Mouse (Mus musculus): ENCODE data around the gene Nemp1. TPM values are rescaled to one million over a fixed set of nuclear protein-coding genes. Genes with fewer than 3 reads are reported as not detected.

The Nemp1 gene
- polyA plus RNA-seq, 1 experiment from 2014 or later = 12.6 TPM

DNA sequence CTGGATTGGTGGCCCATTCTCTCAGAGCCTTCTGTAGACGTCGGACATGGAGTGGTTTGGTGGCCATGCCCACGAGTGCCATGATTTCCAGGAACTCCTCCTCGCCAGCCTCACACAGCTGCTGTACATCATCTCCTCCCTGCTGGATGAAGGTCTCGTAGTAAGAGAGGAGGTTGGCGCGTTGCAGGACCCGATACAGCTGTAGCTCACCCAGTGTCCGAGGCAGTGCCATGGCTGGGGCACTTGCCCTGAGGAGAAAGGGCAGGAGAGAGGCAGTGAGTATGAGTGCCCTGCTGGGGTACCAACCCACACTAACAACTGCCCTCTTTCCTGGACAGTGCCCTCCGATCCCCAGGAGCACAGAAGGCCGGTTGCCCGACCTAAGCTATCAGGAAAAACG is 1.8 kb upstream of the Nemp1 start:
- peaks cover 72% of the 10 kb centered on the region for H3K4me1 ChIP-seq (replicated peaks)
- 25% methylated on average over 13 of the region's 13 CpGs for WGBS
- H3K4me2 ChIP-seq = peak overlapping the region; percentile 88
- no peak for ATAC-seq (ENCODE audit: insufficient number of reproducible peaks, insufficient read depth, low FRiP score, low TSS enrichment, low read depth)
- peaks cover 43% of the 10 kb centered on the region for H3K36me3 ChIP-seq
- H3K27me3 ChIP-seq = no peaks in the 10 kb centered on the region
- no peaks in the 10 kb centered on the region for H3K9me3 ChIP-seq
- peak overlapping the region; percentile 92 for H3K9ac ChIP-seq (replicated peaks)
- H3K4me3 ChIP-seq (replicated peaks) = peak overlapping the region; percentile 80
- peak overlapping the region; percentile 100 for H3K27ac ChIP-seq

- Histone ChIP-seq H3K4me3 (replicated peaks) (peak overlapping the region; percentile 80), H3K9ac (replicated peaks) (peak overlapping the region; percentile 92), H3K27ac (peak overlapping the region; percentile 100), H3K36me3 (peaks cover 36% of the 10 kb centered on the region), H3K4me2 (peak overlapping the region; percentile 88), H3K9me3 (no peaks in the 10 kb centered on the region), H3K27me3 (no peaks in the 10 kb centered on the region), H3K4me1 (replicated peaks) (peaks cover 73% of the 10 kb centered on the region)
- 5% methylated on average over 14 of the region's 14 CpGs for WGBS
- ATAC-seq (ENCODE audit: insufficient number of reproducible peaks, insufficient read depth, low FRiP score, low TSS enrichment, low read depth) = no peak
These were observed 1.1 kb upstream of the Nemp1 start for GRCm38 (mm10) chr10:127665366-127666181.

DNA sequence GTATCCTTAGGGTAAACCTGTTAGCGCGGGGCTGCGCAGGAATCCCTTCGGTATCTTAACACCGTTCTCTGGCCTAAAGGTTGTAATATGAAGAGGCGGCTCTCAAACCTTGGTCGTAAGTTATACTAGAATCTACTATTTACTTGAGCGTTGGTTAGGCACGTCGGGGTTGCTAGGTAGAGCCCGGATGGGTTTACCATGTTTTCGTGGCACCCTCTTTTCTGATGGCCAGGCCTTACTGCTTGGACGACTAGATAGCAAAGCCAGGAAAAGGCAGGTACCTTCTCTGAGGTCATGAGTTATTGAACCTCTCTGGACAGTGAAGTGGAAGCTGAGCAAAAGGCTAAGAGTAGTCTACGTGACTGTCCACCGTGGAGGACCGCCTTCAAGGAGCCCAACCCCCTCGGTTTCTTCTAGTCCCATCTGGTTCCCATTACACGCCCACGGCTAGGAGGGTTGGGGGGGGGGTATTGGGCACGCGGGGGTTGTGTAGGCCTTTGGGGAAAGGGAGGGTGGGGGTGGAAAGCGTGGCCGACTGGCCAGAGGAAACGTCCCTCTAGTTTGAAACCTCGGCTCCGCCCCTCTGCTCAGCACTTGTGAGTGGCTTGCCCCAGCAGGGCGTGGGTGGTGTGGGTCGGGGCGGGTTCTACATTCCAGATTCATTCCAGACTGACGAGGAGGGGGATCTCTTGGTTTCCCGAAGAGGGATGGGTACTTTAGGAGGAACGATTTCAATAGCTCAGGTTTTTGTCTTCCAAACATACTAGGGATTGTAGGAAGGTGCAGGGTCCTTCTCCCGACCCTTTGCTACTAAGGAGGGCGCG is 780 bp downstream of the Nemp1 start:
- WGBS = under 1% methylated on average over 35 of the region's 35 CpGs
- H3K4me3 ChIP-seq (replicated peaks) = peak overlapping the region; percentile 80
- peak overlapping the region; percentile 100 for H3K27ac ChIP-seq
- peaks cover 25% of the 10 kb centered on the region for H3K36me3 ChIP-seq
- peak overlapping the region; percentile 92 for H3K9ac ChIP-seq (replicated peaks)
- peaks cover 54% of the 10 kb centered on the region for H3K4me1 ChIP-seq (replicated peaks)
- no peaks in the 10 kb centered on the region for H3K27me3 ChIP-seq
- no peaks in the 10 kb centered on the region for H3K9me3 ChIP-seq
- peak; percentile 72 for ATAC-seq (ENCODE audit: insufficient number of reproducible peaks, insufficient read depth, low FRiP score, low TSS enrichment, low read depth)
- H3K4me2 ChIP-seq = peak overlapping the region; percentile 88

GRCm38 (mm10) chr10:127668093-127669050 is 1.7 kb downstream of the Nemp1 start, which contains the start of gene Nab2:
Gene Nab2, minus strand, starts transcription at chr10:127668568.
- WGBS = 2% methylated on average over 40 of the region's 40 CpGs
- H3K4me1 ChIP-seq (replicated peaks) = peaks cover 45% of the 10 kb centered on the region
- 0 out of 2 replicates have a peak, but pooled peaks have one; percentile 2 for ATAC-seq (ENCODE audit: insufficient number of reproducible peaks, insufficient read depth, low FRiP score, low TSS enrichment, low read depth)
- peak within 1 kb of the TSS; percentile 88 for H3K4me2 ChIP-seq
- peak within 1 kb of the TSS; percentile 100 for H3K27ac ChIP-seq
- H3K9me3 ChIP-seq = no peaks in the 10 kb centered on the region
- H3K4me3 ChIP-seq (replicated peaks) = peak within 1 kb of the TSS; percentile 80
- no peaks in the 10 kb centered on the region for H3K27me3 ChIP-seq
- H3K36me3 ChIP-seq = peaks cover 16% of the 10 kb centered on the region
- peak within 1 kb of the TSS; percentile 92 for H3K9ac ChIP-seq (replicated peaks)

- H3K36me3 ChIP-seq = peaks cover 8% of the 10 kb centered on the region
- WGBS = 10% methylated on average over 7 of the region's 7 CpGs
- no peak for ATAC-seq (ENCODE audit: insufficient number of reproducible peaks, insufficient read depth, low FRiP score, low TSS enrichment, low read depth)
- H3K4me2 ChIP-seq = peak overlapping the region; percentile 88
- H3K4me3 ChIP-seq (replicated peaks) = peak overlapping the region; percentile 80
- H3K9me3 ChIP-seq = no peaks in the 10 kb centered on the region
- H3K4me1 ChIP-seq (replicated peaks) = peaks cover 37% of the 10 kb centered on the region
- peak overlapping the region; percentile 100 for H3K27ac ChIP-seq
- no peak overlapping the region; the same call in 1 of the 2 replicates for H3K9ac ChIP-seq (replicated peaks)
- H3K27me3 ChIP-seq = no peaks in the 10 kb centered on the region
These were observed 2.5 kb downstream of the Nemp1 start for GRCm38 (mm10) chr10:127669170-127669569.

GRCm38 (mm10) chr10:127670185-127670584 is 3.5 kb downstream of the Nemp1 start:
- no peak overlapping the region for H3K4me3 ChIP-seq (replicated peaks)
- H3K9me3 ChIP-seq = no peaks in the 10 kb centered on the region
- no peak overlapping the region for H3K27ac ChIP-seq
- H3K4me1 ChIP-seq (replicated peaks) = peaks cover 27% of the 10 kb centered on the region
- no peak overlapping the region for H3K9ac ChIP-seq (replicated peaks)
- H3K27me3 ChIP-seq = no peaks in the 10 kb centered on the region
- H3K36me3 ChIP-seq = no peaks in the 10 kb centered on the region
- WGBS = 82% methylated on average over 2 of the region's 2 CpGs
- H3K4me2 ChIP-seq = no peak overlapping the region
- ATAC-seq (ENCODE audit: insufficient number of reproducible peaks, insufficient read depth, low FRiP score, low TSS enrichment, low read depth) = no peak

DNA sequence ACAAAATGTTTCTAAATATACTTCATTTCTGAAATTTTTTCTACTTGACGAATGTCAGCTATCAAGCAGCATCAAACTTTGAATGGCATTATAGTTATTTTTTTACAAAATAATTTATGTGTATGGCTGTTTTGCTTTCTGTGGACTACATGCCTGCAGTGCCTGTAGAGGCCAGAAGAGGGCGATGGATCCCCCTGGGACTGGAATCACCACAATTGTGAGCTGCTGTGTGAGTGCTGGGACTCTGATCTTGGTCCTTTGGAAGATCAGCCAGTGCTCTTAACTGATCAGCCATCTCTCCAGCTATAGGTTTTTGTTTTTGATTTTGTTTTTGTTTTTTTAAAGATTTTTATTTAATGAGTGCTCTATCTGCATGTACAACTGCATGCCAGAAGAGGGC is 4.6 kb downstream of the Nemp1 start:
- H3K36me3 ChIP-seq = no peaks in the 10 kb centered on the region
- no peaks in the 10 kb centered on the region for H3K9me3 ChIP-seq
- no peaks in the 10 kb centered on the region for H3K27me3 ChIP-seq
- ATAC-seq (ENCODE audit: insufficient number of reproducible peaks, insufficient read depth, low FRiP score, low TSS enrichment, low read depth) = no peak
- H3K9ac ChIP-seq (replicated peaks) = no peak overlapping the region
- no peak overlapping the region for H3K4me3 ChIP-seq (replicated peaks)
- 40% methylated on average over 2 of the region's 2 CpGs for WGBS
- H3K4me2 ChIP-seq = no peak overlapping the region
- H3K4me1 ChIP-seq (replicated peaks) = peaks cover 21% of the 10 kb centered on the region
- H3K27ac ChIP-seq = no peak overlapping the region

GRCm38 (mm10) chr10:127674046-127674655 is 7.5 kb downstream of the Nemp1 start:
- WGBS = 92% methylated on average over 6 of the region's 6 CpGs

GRCm38 (mm10) chr10:127674794-127675522 is 8.3 kb downstream of the Nemp1 start:
- Histone ChIP-seq H3K9ac (replicated peaks) (no peak overlapping the region), H3K4me1 (replicated peaks) (peaks cover 8% of the 10 kb centered on the region), H3K4me2 (no peak overlapping the region), H3K27ac (no peak overlapping the region), H3K27me3 (no peaks in the 10 kb centered on the region), H3K9me3 (no peaks in the 10 kb centered on the region), H3K36me3 (no peaks in the 10 kb centered on the region), H3K4me3 (replicated peaks) (no peak overlapping the region)
- no peak for ATAC-seq (ENCODE audit: insufficient number of reproducible peaks, insufficient read depth, low FRiP score, low TSS enrichment, low read depth)
- WGBS = 93% methylated on average over 8 of the region's 8 CpGs

More at GRCm38 (mm10) chr10:127674046-127674655, 7.5 kb downstream of the Nemp1 start:
- Histone ChIP-seq H3K9ac (replicated peaks) (no peak overlapping the region), H3K27ac (no peak overlapping the region), H3K4me2 (no peak overlapping the region), H3K9me3 (no peaks in the 10 kb centered on the region), H3K4me1 (replicated peaks) (peaks cover 17% of the 10 kb centered on the region), H3K4me3 (replicated peaks) (no peak overlapping the region), H3K36me3 (no peaks in the 10 kb centered on the region), H3K27me3 (no peaks in the 10 kb centered on the region)
- ATAC-seq (ENCODE audit: insufficient number of reproducible peaks, insufficient read depth, low FRiP score, low TSS enrichment, low read depth) = no peak

Data from limb, embryonic 12.5 days (tissue).